Mouse (Mus musculus) layer of hippocampus, adult 11-12 months (tissue): ENCODE results near the gene Vmn1r227.

Experiments
- DNase-seq: peaks from one replicate; pipeline ENCODE4 v3.0.0; 2022; ENCODE audit warnings: low spot score

Vmn1r227 gene

GRCm38 (mm10) chr17:20729543-20729942 lies at the start of gene Vmn1r227:
Gene Vmn1r227, plus strand, starts transcription at chr17:20729843.
- no peak for DNase-seq

DNA sequence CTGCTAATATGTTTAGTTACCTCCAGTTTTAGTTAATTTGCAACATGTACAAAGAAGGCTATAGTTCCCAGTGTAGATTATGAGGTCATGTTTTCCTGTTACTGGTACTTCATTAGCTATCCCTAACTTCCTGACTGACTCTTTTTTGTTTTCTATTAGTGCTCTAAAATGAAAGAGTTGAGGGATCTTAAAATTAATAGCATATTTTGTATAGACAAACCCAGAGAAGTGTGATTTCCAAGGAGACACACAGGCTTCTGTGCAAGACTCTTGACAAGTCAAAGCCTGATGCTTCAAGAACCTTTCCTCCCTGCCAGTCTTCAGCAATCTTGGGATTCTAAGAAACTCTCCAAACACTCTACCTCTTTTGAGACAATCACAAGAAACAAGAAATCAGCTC lies 47.1 kb upstream of the Vmn1r227 start, which contains the start of gene Vmn1r226:
Vmn1r226 (plus strand) TSS at position 301 of the 400 bp plus-strand sequence.
- no peak for DNase-seq

GRCm38 (mm10) chr17:20786057-20786456 lies 56.4 kb downstream of the Vmn1r227 start, which contains the start of gene Vmn1r228:
Gene Vmn1r228, minus strand, starts transcription at chr17:20786157.
- DNase-seq: no peak
